Mouse (Mus musculus) heart, postnatal 0 days (tissue): ENCODE results near the gene Eif3l. TPM values are rescaled to one million over a fixed set of nuclear protein-coding genes. Genes with fewer than 3 reads are reported as not detected.

ENCODE experiments used
- ATAC-seq: fragments of 200-750 bp; cut with Nextera tagmentation; 2 replicates; pipeline ENCODE4 v1.8.0; 2017; ENCODE audit warnings: low read depth, moderate number of reproducible peaks, moderate library complexity; ENCODE audit not compliant: insufficient read depth
- DNase-seq: peaks from one replicate; pipeline ENCODE4 v3.0.0-alpha.2; 2016; ENCODE audit warnings: low spot score
- H3K27ac ChIP-seq: fragments of 300-500 bp; sonication (generic); 2 replicates; pipeline ENCODE4 v1.5.1; 2014; ENCODE audit warnings: low read depth, mild to moderate bottlenecking
- H3K27me3 ChIP-seq: fragments of 300-500 bp; sonication (generic); 2 replicates; pipeline ENCODE4 v1.6.1; 2014; ENCODE audit warnings: low read length, mixed read lengths; ENCODE audit not compliant: control insufficient read depth, insufficient read depth
- H3K36me3 ChIP-seq: fragments of 300-500 bp; sonication (generic); replicated peaks from 2 replicates; pipeline ENCODE4 v1.6.1; 2014; ENCODE audit warnings: low read length, mixed read lengths; ENCODE audit not compliant: control insufficient read depth, insufficient read depth
- H3K4me1 ChIP-seq: fragments of 300-500 bp; sonication (generic); 2 replicates; pipeline ENCODE4 v1.6.1; 2014; ENCODE audit warnings: antibody characterized with exemption; ENCODE audit not compliant: control insufficient read depth, insufficient read depth
- H3K4me2 ChIP-seq: fragments of 300-500 bp; sonication (generic); 2 replicates; pipeline ENCODE4 v1.6.1; 2014; ENCODE audit warnings: low read depth, mild to moderate bottlenecking, low read length, moderate library complexity
- H3K4me3 ChIP-seq: fragments of 300-500 bp; sonication (generic); 2 replicates; pipeline ENCODE4 v1.5.1; 2014; ENCODE audit warnings: low read depth, low read length
- H3K9ac ChIP-seq: fragments of 300-500 bp; sonication (generic); replicated peaks from 2 replicates; pipeline ENCODE4 v1.6.1; 2014; ENCODE audit warnings: low read depth, low read length, mixed read lengths
- H3K9me3 ChIP-seq: fragments of 300-500 bp; sonication (generic); replicated peaks from 2 replicates; pipeline ENCODE4 v1.6.1; 2016; ENCODE audit warnings: low read length; ENCODE audit not compliant: control insufficient read depth
- CTCF ChIP-seq: IDR thresholded peaks from 2 replicates; pipeline ENCODE4 v1.5.1; 2016; ENCODE audit warnings: antibody characterized with exemption, control low read depth, low read depth
- EP300 ChIP-seq: IDR thresholded peaks from 2 replicates; pipeline ENCODE4 v1.6.1; 2016; ENCODE audit warnings: antibody characterized with exemption, low read depth
- WGBS: fragments of 180-500 bp; shearing (Covaris S2); extraction: QIAGEN DNeasy Blood & Tissue Kit; methylation state at CpG from one replicate; pipeline ENCODE4 v1.1.7; 2014; 5-methylcytosine and 5-hydroxymethylcytosine counted together
- polyA plus RNA-seq: library from polyadenylated mRNA; unstranded; fragments of >200 nt; fragmentation: Nextera tagmentation; extraction: Ambion mirVana; gene quantifications from 2 replicates; pipeline ENCODE4 v1.2.1, GENCODE M21; 2015
- total RNA-seq: library from RNA; depleted of rRNA; stranded (reverse); fragments of >200 nt; gene quantifications from 2 replicates; pipeline ENCODE4 v1.2.3, GENCODE M21; 2014; ENCODE audit warnings: low replicate concordance

The Eif3l gene
- total and polyA plus RNA-seq, 2 experiments from 2014 or later, result 123 to 183 TPM

DNA sequence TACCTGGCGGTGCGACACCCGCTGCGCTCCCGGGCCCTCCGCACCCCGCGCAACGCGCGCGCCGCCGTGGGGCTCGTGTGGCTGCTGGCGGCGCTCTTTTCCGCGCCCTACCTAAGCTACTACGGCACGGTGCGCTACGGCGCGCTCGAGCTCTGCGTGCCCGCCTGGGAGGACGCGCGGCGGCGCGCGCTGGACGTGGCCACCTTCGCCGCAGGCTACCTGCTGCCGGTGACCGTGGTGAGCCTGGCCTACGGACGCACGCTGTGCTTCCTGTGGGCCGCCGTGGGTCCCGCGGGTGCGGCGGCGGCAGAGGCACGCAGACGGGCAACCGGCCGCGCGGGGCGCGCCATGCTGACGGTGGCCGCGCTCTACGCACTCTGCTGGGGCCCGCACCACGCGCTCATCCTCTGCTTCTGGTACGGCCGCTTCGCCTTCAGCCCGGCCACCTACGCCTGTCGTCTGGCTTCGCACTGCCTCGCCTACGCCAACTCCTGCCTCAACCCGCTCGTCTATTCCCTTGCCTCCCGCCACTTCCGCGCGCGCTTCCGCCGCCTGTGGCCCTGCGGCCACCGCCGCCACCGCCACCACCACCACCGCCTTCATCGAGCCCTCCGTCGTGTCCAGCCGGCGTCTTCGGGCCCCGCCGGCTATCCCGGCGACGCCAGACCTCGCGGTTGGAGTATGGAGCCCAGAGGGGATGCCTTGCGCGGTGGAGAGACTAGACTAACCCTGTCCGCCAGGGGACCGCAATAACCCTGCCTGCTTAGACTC, 32.1 kb upstream of the Eif3l start:
- Histone ChIP-seq H3K36me3 (no peaks in the 10 kb centered on the region), H3K27me3 (peaks cover 58% of the 10 kb centered on the region), H3K9ac (no peak overlapping the region), H3K4me1 (0 out of 2 replicates have a peak, but pooled peaks cover 5% of the 10 kb centered on the region), H3K4me2 (peak overlapping the region; percentile 96), H3K27ac (no peak overlapping the region), H3K4me3 (peak overlapping the region; percentile 59), H3K9me3 (no peaks in the 10 kb centered on the region)
- DNase-seq (no peak), ATAC-seq (0 out of 2 replicates have a peak, but pooled peaks have one; percentile 19)
- TF ChIP-seq EP300 (no peak), CTCF (no peak)
- WGBS, result 1% methylated on average over 94 of the region's 105 CpGs

- H3K27ac ChIP-seq, result no peak overlapping the region
- WGBS, result 35% methylated on average over 4 of the region's 4 CpGs
- H3K27me3 ChIP-seq, result peaks cover 53% of the 10 kb centered on the region
- H3K36me3 ChIP-seq, result no peaks in the 10 kb centered on the region
- TF ChIP-seq EP300 (no peak), CTCF (no peak)
- H3K9me3 ChIP-seq, result no peaks in the 10 kb centered on the region
- H3K4me1 ChIP-seq, result 0 out of 2 replicates have a peak, but pooled peaks cover 5% of the 10 kb centered on the region
- no peak overlapping the region for H3K4me2 ChIP-seq
- H3K9ac ChIP-seq, result no peak overlapping the region
- no peak for ATAC-seq
- H3K4me3 ChIP-seq, result no peak overlapping the region
- no peak for DNase-seq
Measured at GRCm38 (mm10) chr15:79044837-79045236, 30.1 kb upstream of the Eif3l start.

DNA sequence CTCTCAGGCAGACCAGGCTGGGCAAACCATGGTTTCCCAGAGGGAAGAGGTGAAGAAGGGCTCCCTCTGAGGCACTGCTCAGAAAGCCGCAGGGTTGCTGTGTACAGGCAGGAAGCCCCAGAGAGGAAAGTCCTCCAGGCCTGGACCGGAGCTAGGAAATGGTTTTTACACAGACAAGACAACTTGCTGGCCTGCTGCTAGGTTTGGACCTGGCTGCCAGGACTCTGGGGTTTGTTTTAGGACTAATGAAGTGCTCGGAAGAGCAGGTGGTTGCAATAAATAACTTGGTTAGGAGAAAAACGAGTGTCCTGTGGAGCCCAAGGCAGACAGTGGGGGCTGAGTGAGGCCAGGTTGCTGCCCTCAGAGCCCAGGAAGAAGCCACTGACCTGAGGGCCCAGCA, 26.8 kb upstream of the Eif3l start:
- Histone ChIP-seq H3K27me3 (peaks cover 22% of the 10 kb centered on the region), H3K4me1 (no peaks in the 10 kb centered on the region), H3K9ac (no peak overlapping the region), H3K4me2 (no peak overlapping the region), H3K4me3 (no peak overlapping the region), H3K27ac (no peak overlapping the region), H3K9me3 (no peaks in the 10 kb centered on the region), H3K36me3 (peaks cover 12% of the 10 kb centered on the region)
- TF ChIP-seq CTCF, result no peak
- no peak for TF ChIP-seq EP300
- 70% methylated on average over 4 of the region's 4 CpGs for WGBS
- ATAC-seq (no peak), DNase-seq (no peak)

DNA sequence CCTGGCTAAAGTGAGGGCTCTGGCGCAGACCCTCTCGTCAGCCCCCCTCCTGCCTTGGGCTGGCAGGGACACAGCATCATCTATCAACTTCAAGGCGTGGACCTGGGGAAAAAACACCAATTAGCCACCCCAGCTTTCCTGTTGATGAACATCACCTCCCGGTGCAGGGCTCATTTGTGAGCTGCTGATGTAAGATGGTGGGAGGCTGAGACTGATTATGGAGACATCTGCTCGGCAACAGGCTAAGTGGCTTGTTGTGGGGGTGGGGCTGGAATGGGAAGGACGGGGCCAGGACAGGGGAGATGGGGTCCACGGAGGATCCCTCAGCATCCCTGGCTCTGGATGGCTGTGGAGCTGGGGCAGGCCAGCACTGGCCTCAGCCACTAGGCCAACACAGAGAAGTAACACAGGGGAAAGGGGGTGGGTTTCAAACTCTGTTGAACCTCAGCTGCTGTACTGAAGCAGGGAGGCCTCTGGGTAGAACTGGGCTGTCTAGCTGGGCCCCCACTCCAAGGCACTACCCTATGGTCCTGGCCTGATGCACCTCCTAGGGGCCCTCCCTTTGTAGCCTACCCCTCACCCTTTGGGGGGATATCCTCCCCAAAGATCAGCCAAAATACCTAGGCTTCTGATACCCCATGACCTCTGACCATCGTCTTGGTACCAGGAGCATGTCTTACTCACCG, 24.7 kb upstream of the Eif3l start:
- no peaks in the 10 kb centered on the region for H3K9me3 ChIP-seq
- peaks cover 33% of the 10 kb centered on the region for H3K36me3 ChIP-seq
- H3K4me2 ChIP-seq, result no peak overlapping the region
- H3K4me3 ChIP-seq, result no peak overlapping the region
- ATAC-seq (no peak), DNase-seq (no peak)
- no peaks in the 10 kb centered on the region for H3K4me1 ChIP-seq
- H3K27ac ChIP-seq, result no peak overlapping the region
- H3K9ac ChIP-seq, result no peak overlapping the region
- 0 out of 2 replicates have a peak, but pooled peaks cover 5% of the 10 kb centered on the region for H3K27me3 ChIP-seq
- WGBS, result 46% methylated on average over 9 of the region's 9 CpGs
- TF ChIP-seq EP300, result no peak
- TF ChIP-seq CTCF, result no peak

GRCm38 (mm10) chr15:79050964-79051363, 24.0 kb upstream of the Eif3l start:
- no peak overlapping the region for H3K27ac ChIP-seq

More at GRCm38 (mm10) chr15:79050964-79051363, 24.0 kb upstream of the Eif3l start:
- Histone ChIP-seq H3K4me2 (no peak overlapping the region), H3K4me3 (no peak overlapping the region), H3K27me3 (no peaks in the 10 kb centered on the region), H3K9ac (no peak overlapping the region), H3K36me3 (peaks cover 39% of the 10 kb centered on the region), H3K4me1 (no peaks in the 10 kb centered on the region), H3K9me3 (no peaks in the 10 kb centered on the region)
- TF ChIP-seq CTCF (no peak), EP300 (no peak)
- no peak for DNase-seq
- no peak for ATAC-seq
- WGBS, result 77% methylated on average over 2 of the region's 2 CpGs
